Mouse (Mus musculus) CD4-positive naive resting alpha-beta T cell, adult 57 days (primary cell): ENCODE results near the gene Trappc5. TPM values are rescaled to one million over a fixed set of nuclear protein-coding genes. Genes with fewer than 3 reads are reported as not detected.

ENCODE experiments used
- total RNA-seq: library from RNA; stranded (reverse); gene quantifications from one replicate; pipeline ENCODE4 v1.2.4, GENCODE M21; 2023

The Trappc5 gene
- 13.7 TPM for total RNA-seq

GRCm38 (mm10) chr8:3676131-3676992 lies at the start of gene Trappc5:
Gene Trappc5 (plus strand): TSS chr8:3676299.

GRCm38 (mm10) chr8:3630647-3631477 lies 45.2 kb upstream of the Trappc5 start, which contains the start of gene Stxbp2:
Gene Stxbp2 (plus strand): TSS chr8:3630955.

GRCm38 (mm10) chr8:3655526-3655925 lies 20.6 kb upstream of the Trappc5 start, which contains the start of gene Retn:
Gene Retn (plus strand): TSS chr8:3655770.

GRCm38 (mm10) chr8:3665507-3665906 lies 10.6 kb upstream of the Trappc5 start, which contains the start of gene Mcemp1:
Gene Mcemp1 (plus strand): TSS chr8:3665754.

GRCm38 (mm10) chr8:3671980-3672491 lies 4.1 kb upstream of the Trappc5 start, which contains the start of gene Fcor:
Gene Fcor (minus strand): TSS chr8:3672362.

GRCm38 (mm10) chr8:3694121-3694520 lies 18.0 kb downstream of the Trappc5 start, which contains the start of gene Fcer2a:
Gene Fcer2a (minus strand): TSS chr8:3694175.

GRCm38 (mm10) chr8:3720551-3720950 lies 44.5 kb downstream of the Trappc5 start, which contains the start of gene Clec4g:
Gene Clec4g (minus strand): TSS chr8:3720651.

Other genes starting within 250 kb of the Trappc5 start
- gene Pex11g, start 208.6 kb upstream of the Trappc5 start, total RNA-seq: 0.65 TPM
- gene Tex45, start 205.4 kb upstream of the Trappc5 start, total RNA-seq: 5.4 TPM
- gene Zfp358, start 183.2 kb upstream of the Trappc5 start, total RNA-seq: 6.4 TPM
- gene Mcoln1, start 175.8 kb upstream of the Trappc5 start, total RNA-seq: 81.8 TPM
- gene Pnpla6, start 160.9 kb upstream of the Trappc5 start, total RNA-seq: 52.8 TPM
- not detected for gene C330021F23Rik, start 108.3 kb upstream of the Trappc5 start, total RNA-seq
- gene Camsap3, start 89.0 kb upstream of the Trappc5 start, total RNA-seq: not detected
- gene Xab2, start 55.0 kb upstream of the Trappc5 start, total RNA-seq: 91.9 TPM
- 50.7 TPM for gene Pet100, start 54.8 kb upstream of the Trappc5 start, total RNA-seq
- not detected for gene Pcp2, start 50.8 kb upstream of the Trappc5 start, total RNA-seq
- gene Stxbp2, start 45.3 kb upstream of the Trappc5 start, total RNA-seq: 199 TPM
- gene Retn, start 20.5 kb upstream of the Trappc5 start, total RNA-seq: not detected
- gene Mcemp1, start 10.5 kb upstream of the Trappc5 start, total RNA-seq: 0.53 TPM
- not detected for gene Fcor, start 3.9 kb upstream of the Trappc5 start, total RNA-seq
- 15.8 TPM for gene Fcer2a, start 17.9 kb downstream of the Trappc5 start, total RNA-seq
- gene Clec4g, start 44.4 kb downstream of the Trappc5 start, total RNA-seq: not detected
- 0.68 TPM for gene Cd209a, start 72.7 kb downstream of the Trappc5 start, total RNA-seq
- gene Cd209e, start 178.0 kb downstream of the Trappc5 start, total RNA-seq: not detected
- gene Cd209d, start 202.3 kb downstream of the Trappc5 start, total RNA-seq: not detected